Mouse (Mus musculus): ENCODE data around the gene Ccdc170. TPM values are rescaled to one million over a fixed set of nuclear protein-coding genes. Genes with fewer than 3 reads are reported as not detected.

Ccdc170 gene
- polyA plus RNA-seq, 1 experiment, result 0.06 TPM

GRCm38 (mm10) chr10:4476604-4477003 is 5.7 kb upstream of the Ccdc170 start:
- Histone ChIP-seq H3K36me3 (replicated peaks; ENCODE audit: low read length) (no peaks in the 10 kb centered on the region), H3K27me3 (replicated peaks) (no peaks in the 10 kb centered on the region), H3K4me3 (replicated peaks) (no peak overlapping the region), H3K4me1 (no peaks in the 10 kb centered on the region), H3K9me3 (no peaks in the 10 kb centered on the region)
- TF ChIP-seq GATA1 (IDR thresholded peaks at IDR 0.05; ENCODE audit: borderline replicate concordance, low read length), result no peak
- TF ChIP-seq FLI1 (IDR thresholded peaks at IDR 0.05; ENCODE audit: low read length), result no peak

GRCm38 (mm10) chr10:4480929-4481328 is 1.4 kb upstream of the Ccdc170 start:
- TF ChIP-seq FLI1 (IDR thresholded peaks at IDR 0.05; ENCODE audit: low read length) (no peak), GATA1 (IDR thresholded peaks at IDR 0.05; ENCODE audit: borderline replicate concordance, low read length) (no peak)
- H3K4me3 ChIP-seq (replicated peaks), result no peak overlapping the region
- H3K4me1 ChIP-seq, result peaks cover 9% of the 10 kb centered on the region; the same call in 1 of the 2 replicates
- H3K36me3 ChIP-seq (replicated peaks; ENCODE audit: low read length), result no peaks in the 10 kb centered on the region
- H3K27me3 ChIP-seq (replicated peaks), result peaks cover 1% of the 10 kb centered on the region
- H3K9me3 ChIP-seq, result 0 out of 2 replicates have a peak, but pooled peaks cover 7% of the 10 kb centered on the region

GRCm38 (mm10) chr10:4481695-4482094 is 607 bp upstream of the Ccdc170 start:
- no peak for TF ChIP-seq GATA1 (IDR thresholded peaks at IDR 0.05; ENCODE audit: borderline replicate concordance, low read length)
- no peak for TF ChIP-seq FLI1 (IDR thresholded peaks at IDR 0.05; ENCODE audit: low read length)
- 0 out of 2 replicates have a peak, but pooled peaks cover 7% of the 10 kb centered on the region for H3K9me3 ChIP-seq
- peaks cover 9% of the 10 kb centered on the region; the same call in 1 of the 2 replicates for H3K4me1 ChIP-seq
- peaks cover 1% of the 10 kb centered on the region for H3K27me3 ChIP-seq (replicated peaks)
- H3K36me3 ChIP-seq (replicated peaks; ENCODE audit: low read length), result no peaks in the 10 kb centered on the region
- H3K4me3 ChIP-seq (replicated peaks), result no peak overlapping the region

- Histone ChIP-seq H3K9me3 (0 out of 2 replicates have a peak, but pooled peaks cover 7% of the 10 kb centered on the region), H3K36me3 (replicated peaks; ENCODE audit: low read length) (no peaks in the 10 kb centered on the region), H3K4me3 (replicated peaks) (peak overlapping the region; percentile 33), H3K27me3 (replicated peaks) (peaks cover 1% of the 10 kb centered on the region), H3K4me1 (peaks cover 9% of the 10 kb centered on the region; the same call in 1 of the 2 replicates)
- no peak for TF ChIP-seq GATA1 (IDR thresholded peaks at IDR 0.05; ENCODE audit: borderline replicate concordance, low read length)
- no peak for TF ChIP-seq FLI1 (IDR thresholded peaks at IDR 0.05; ENCODE audit: low read length)
Observed at GRCm38 (mm10) chr10:4483848-4484247, 1.5 kb downstream of the Ccdc170 start.

- H3K4me3 ChIP-seq (replicated peaks), result no peak overlapping the region
- peaks cover 9% of the 10 kb centered on the region; the same call in 1 of the 2 replicates for H3K4me1 ChIP-seq
- H3K27me3 ChIP-seq (replicated peaks), result peaks cover 1% of the 10 kb centered on the region
- H3K36me3 ChIP-seq (replicated peaks; ENCODE audit: low read length), result no peaks in the 10 kb centered on the region
- H3K9me3 ChIP-seq, result 0 out of 2 replicates have a peak, but pooled peaks cover 7% of the 10 kb centered on the region
- TF ChIP-seq FLI1 (IDR thresholded peaks at IDR 0.05; ENCODE audit: low read length) (no peak), GATA1 (IDR thresholded peaks at IDR 0.05; ENCODE audit: borderline replicate concordance, low read length) (no peak)
Observed at GRCm38 (mm10) chr10:4484986-4485385, 2.7 kb downstream of the Ccdc170 start.

- Histone ChIP-seq H3K9me3 (0 out of 2 replicates have a peak, but pooled peaks cover 1% of the 10 kb centered on the region), H3K27me3 (replicated peaks) (no peaks in the 10 kb centered on the region), H3K36me3 (replicated peaks; ENCODE audit: low read length) (no peaks in the 10 kb centered on the region), H3K4me1 (peaks cover 7% of the 10 kb centered on the region; the same call in 1 of the 2 replicates), H3K4me3 (replicated peaks) (no peak overlapping the region)
- TF ChIP-seq GATA1 (IDR thresholded peaks at IDR 0.05; ENCODE audit: borderline replicate concordance, low read length), result no peak
- no peak for TF ChIP-seq FLI1 (IDR thresholded peaks at IDR 0.05; ENCODE audit: low read length)
Observed at GRCm38 (mm10) chr10:4489865-4490264, 7.6 kb downstream of the Ccdc170 start.

GRCm38 (mm10) chr10:4491281-4491680 is 9.0 kb downstream of the Ccdc170 start:
- Histone ChIP-seq H3K36me3 (replicated peaks; ENCODE audit: low read length) (no peaks in the 10 kb centered on the region), H3K4me1 (no peaks in the 10 kb centered on the region), H3K27me3 (replicated peaks) (no peaks in the 10 kb centered on the region), H3K9me3 (peaks cover 7% of the 10 kb centered on the region; the same call in 1 of the 2 replicates), H3K4me3 (replicated peaks) (no peak overlapping the region)
- TF ChIP-seq GATA1 (IDR thresholded peaks at IDR 0.05; ENCODE audit: borderline replicate concordance, low read length) (no peak), FLI1 (IDR thresholded peaks at IDR 0.05; ENCODE audit: low read length) (no peak)

- H3K9me3 ChIP-seq, result peaks cover 9% of the 10 kb centered on the region; the same call in 1 of the 2 replicates
- H3K36me3 ChIP-seq (replicated peaks; ENCODE audit: low read length), result no peaks in the 10 kb centered on the region
- H3K4me3 ChIP-seq (replicated peaks), result no peak overlapping the region
- H3K27me3 ChIP-seq (replicated peaks), result no peaks in the 10 kb centered on the region
- no peaks in the 10 kb centered on the region for H3K4me1 ChIP-seq
- TF ChIP-seq FLI1 (IDR thresholded peaks at IDR 0.05; ENCODE audit: low read length) (no peak), GATA1 (IDR thresholded peaks at IDR 0.05; ENCODE audit: borderline replicate concordance, low read length) (no peak)
Observed at GRCm38 (mm10) chr10:4492045-4492444, 9.7 kb downstream of the Ccdc170 start.

- peaks cover 9% of the 10 kb centered on the region; the same call in 1 of the 2 replicates for H3K9me3 ChIP-seq
- H3K36me3 ChIP-seq (replicated peaks; ENCODE audit: low read length), result no peaks in the 10 kb centered on the region
- H3K4me1 ChIP-seq, result no peaks in the 10 kb centered on the region
- no peaks in the 10 kb centered on the region for H3K27me3 ChIP-seq (replicated peaks)
- TF ChIP-seq GATA1 (IDR thresholded peaks at IDR 0.05; ENCODE audit: borderline replicate concordance, low read length), result no peak
- no peak overlapping the region for H3K4me3 ChIP-seq (replicated peaks)
Observed at GRCm38 (mm10) chr10:4492909-4493308, 10.6 kb downstream of the Ccdc170 start.

GRCm38 (mm10) chr10:4503251-4503650 is 20.9 kb downstream of the Ccdc170 start:
- H3K4me1 ChIP-seq, result no peaks in the 10 kb centered on the region
- H3K9me3 ChIP-seq, result no peaks in the 10 kb centered on the region
- TF ChIP-seq FLI1 (IDR thresholded peaks at IDR 0.05; ENCODE audit: low read length) (no peak), GATA1 (IDR thresholded peaks at IDR 0.05; ENCODE audit: borderline replicate concordance, low read length) (no peak)

More at GRCm38 (mm10) chr10:4503251-4503650, 20.9 kb downstream of the Ccdc170 start:
- no peaks in the 10 kb centered on the region for H3K36me3 ChIP-seq (replicated peaks; ENCODE audit: low read length)
- no peaks in the 10 kb centered on the region for H3K27me3 ChIP-seq (replicated peaks)
- no peak overlapping the region for H3K4me3 ChIP-seq (replicated peaks)
